In genomic region chr16:32453102-32453501, GRCm38 (mm10) we compare ENCODE assay signal across 36 mouse cellular contexts. TPM values are rescaled to one million over a fixed set of nuclear protein-coding genes. Genes with fewer than 3 reads are reported as not detected.
DNase-seq lines count a peak whose midpoint lies in the region; ATAC-seq lines count a peak whose summit lies in the region.
"Had no signal": no experiment of that assay in that cellular context is flagged by ENCODE, and none has a peak within 500 bp of the region (broad histone marks: within the 10 kb centered on the region; RNA-seq: fewer than 3 reads in every experiment).

No protein-coding gene starts in this region.

- peaks cover 60% of the 10 kb centered on the region for H3K36me3 ChIP-seq in liver, embryonic 12.5 days
- peaks cover 59% of the 10 kb centered on the region for H3K36me3 ChIP-seq in liver, embryonic 15.5 days (replicated peaks)

- H3K9ac ChIP-seq in liver, embryonic 12.5 days, result no peak overlapping the region
- no peak overlapping the region for H3K9ac ChIP-seq in liver, embryonic 15.5 days
- H3K9ac ChIP-seq: embryonic facial prominence, embryonic 15.5 days; forebrain, embryonic 12.5 days; forebrain, embryonic 15.5 days; hindbrain, embryonic 13.5 days; intestine, embryonic 15.5 days had no signal

- no peak overlapping the region for H3K4me2 ChIP-seq in liver, embryonic 12.5 days
- no peak overlapping the region for H3K4me2 ChIP-seq in liver, embryonic 15.5 days
- H3K4me2 ChIP-seq: embryonic facial prominence, embryonic 15.5 days; forebrain, embryonic 12.5 days; forebrain, embryonic 15.5 days; heart, embryonic 11.5 days; hindbrain, embryonic 13.5 days; intestine, embryonic 15.5 days had no signal

- 85% methylated on average over 8 of the region's 8 CpGs for WGBS in liver, embryonic 12.5 days (ENCODE audit: insufficient replicate concordance)
- WGBS in liver, embryonic 15.5 days (ENCODE audit: insufficient replicate concordance), result 85% methylated on average over 8 of the region's 8 CpGs

- H3K4me1 ChIP-seq in liver, embryonic 12.5 days, result peaks cover 71% of the 10 kb centered on the region
- H3K4me1 ChIP-seq in liver, embryonic 15.5 days (replicated peaks), result peaks cover 72% of the 10 kb centered on the region
- H3K4me1 ChIP-seq: forebrain, embryonic 12.5 days; forebrain, embryonic 15.5 days; hindbrain, embryonic 10.5 days; hindbrain, embryonic 13.5 days; intestine, embryonic 15.5 days had no signal

- no peak overlapping the region for H3K4me3 ChIP-seq in liver, embryonic 12.5 days
- no peak overlapping the region for H3K4me3 ChIP-seq in liver, embryonic 15.5 days (replicated peaks)
- H3K4me3 ChIP-seq: embryonic facial prominence, embryonic 15.5 days; erythroblast, embryonic 14.5 days; forebrain, embryonic 12.5 days; forebrain, embryonic 15.5 days; hindbrain, embryonic 10.5 days; hindbrain, embryonic 13.5 days; intestine, embryonic 15.5 days had no signal

- no peaks in the 10 kb centered on the region for H3K9me3 ChIP-seq in liver, embryonic 12.5 days (replicated peaks)
- H3K9me3 ChIP-seq in liver, embryonic 15.5 days (replicated peaks), result no peaks in the 10 kb centered on the region
- H3K9me3 ChIP-seq: embryonic facial prominence, embryonic 15.5 days; forebrain, embryonic 12.5 days; forebrain, embryonic 15.5 days; G1E; hindbrain, embryonic 10.5 days; hindbrain, embryonic 13.5 days; intestine, embryonic 15.5 days had no signal

- no peak for ATAC-seq in liver, embryonic 12.5 days
- ATAC-seq in liver, embryonic 15.5 days (ENCODE audit: insufficient read depth), result peak; percentile 40
- ATAC-seq: forebrain, embryonic 15.5 days; hindbrain, embryonic 16.5 days; intestine, embryonic 15.5 days; Patski had no signal

- H3K27me3 ChIP-seq in liver, embryonic 12.5 days (replicated peaks), result no peaks in the 10 kb centered on the region
- H3K27me3 ChIP-seq in liver, embryonic 15.5 days, result no peaks in the 10 kb centered on the region
- H3K27me3 ChIP-seq: CH12.LX; embryonic facial prominence, embryonic 15.5 days; forebrain, embryonic 12.5 days; forebrain, embryonic 15.5 days; hindbrain, embryonic 13.5 days; intestine, embryonic 15.5 days; Patski had no signal

- H3K27ac ChIP-seq in liver, embryonic 12.5 days, result no peak overlapping the region
- H3K27ac ChIP-seq in liver, embryonic 15.5 days (replicated peaks), result peak overlapping the region; percentile 92
- H3K27ac ChIP-seq: embryonic facial prominence, embryonic 15.5 days; forebrain, embryonic 12.5 days; forebrain, embryonic 15.5 days; hindbrain, embryonic 10.5 days; hindbrain, embryonic 13.5 days; intestine, embryonic 15.5 days had no signal

- DNase-seq in adrenal gland, postnatal 10 days, result peak; percentile 26
- no peak for DNase-seq in adrenal gland, postnatal 25 days
- DNase-seq in liver, result peak; percentile 22
- no peak for DNase-seq in spleen, postnatal 4 days (ENCODE audit: low spot score in 2 of 2)
- no peak for DNase-seq in thymus, postnatal 10 days (ENCODE audit: low spot score in 2 of 2)
- DNase-seq: adrenal gland, adult 8-10 months; B cell, adult 2 months; cerebellum, adult 11-12 months; cerebellum, adult 8-10 months; cerebellum, postnatal 10 days; cerebellum, postnatal 36 days; embryo, embryonic 11 days; gastrocnemius, postnatal 25 days; heart, postnatal 36 days had no signal

RNA-seq across cellular contexts. Expression of gene Pcyt1a, which starts 22.4 kb away (rescaled TPM):
- 10 to 100 TPM; 73.1 to 78.1 TPM for total RNA-seq in adrenal gland, postnatal 10 days (2021)
- total RNA-seq in adrenal gland, postnatal 25 days (2021), result 83.4 and 100 TPM in 2 replicates
- 37.6 TPM in 2 replicates for polyA plus RNA-seq in liver, embryonic 12.5 days (2016; fragmentation: Nextera tagmentation; extraction: Ambion mirVana)
- polyA plus RNA-seq in liver, embryonic 15.5 days (2015; fragmentation: Nextera tagmentation; extraction: Ambion mirVana), result 38.3 and 39.5 TPM in 2 replicates

RNA-seq across cellular contexts. Expression of gene Tctex1d2, which starts 33.6 kb away (rescaled TPM):
- total RNA-seq in adrenal gland, postnatal 10 days (2021), result 1 to 10 TPM; 5.8 to 6.0 TPM
- 5.3 and 7.7 TPM in 2 replicates for total RNA-seq in adrenal gland, postnatal 25 days (2021)
- 8.1 and 8.6 TPM in 2 replicates for polyA plus RNA-seq in liver, embryonic 12.5 days (2016; fragmentation: Nextera tagmentation; extraction: Ambion mirVana)
- polyA plus RNA-seq in liver, embryonic 15.5 days (2015; fragmentation: Nextera tagmentation; extraction: Ambion mirVana), result 4.6 and 5.0 TPM in 2 replicates
- total RNA-seq: CH12.LX had no signal
- polyA plus RNA-seq: erythroblast, embryonic 14.5 days had no signal

RNA-seq across cellular contexts. Expression of gene Slc51a, which starts 34.6 kb away (rescaled TPM):
- total RNA-seq in adrenal gland, postnatal 10 days (2021), result not detected
- not detected in 2 replicates for total RNA-seq in adrenal gland, postnatal 25 days (2021)
- polyA plus RNA-seq in liver, embryonic 12.5 days (2016; fragmentation: Nextera tagmentation; extraction: Ambion mirVana), result 0.57 and 0.66 TPM in 2 replicates
- polyA plus RNA-seq in liver, embryonic 15.5 days (2015; fragmentation: Nextera tagmentation; extraction: Ambion mirVana), result 0.37 and 0.56 TPM in 2 replicates
- total RNA-seq: gastrocnemius, adult 8-10 months; gastrocnemius, postnatal 25 days had no signal
- polyA plus RNA-seq: embryonic facial prominence, embryonic 15.5 days; erythroblast, embryonic 14.5 days; G1E; hindbrain, embryonic 16.5 days had no signal

RNA-seq across cellular contexts. Expression of gene Zdhhc19, which starts 43.0 kb away (rescaled TPM):
- total RNA-seq in adrenal gland, postnatal 10 days (2021), result not detected
- not detected in 2 replicates for total RNA-seq in adrenal gland, postnatal 25 days (2021)
- polyA plus RNA-seq in liver, embryonic 12.5 days (2016; fragmentation: Nextera tagmentation; extraction: Ambion mirVana), result not detected in 2 replicates
- not detected in 2 replicates for polyA plus RNA-seq in liver, embryonic 15.5 days (2015; fragmentation: Nextera tagmentation; extraction: Ambion mirVana)
- total RNA-seq: adrenal gland, adult 8-10 months; adrenal gland, postnatal 4 days; CH12.LX; G1E; gastrocnemius, adult 8-10 months; gastrocnemius, postnatal 25 days; granulocyte monocyte progenitor cell, adult 5-6 weeks; heart, adult 8-10 months; heart, postnatal 36 days had no signal
- polyA plus RNA-seq: cortical plate, adult 2 months; embryonic facial prominence, embryonic 11.5 days; embryonic facial prominence, embryonic 15.5 days; erythroblast, embryonic 14.5 days; forebrain, embryonic 12.5 days; forebrain, embryonic 15.5 days; G1E; heart, embryonic 14.5 days; heart, postnatal 0 days; hindbrain, embryonic 10.5 days; hindbrain, embryonic 13.5 days; hindbrain, embryonic 16.5 days; Patski had no signal

RNA-seq across cellular contexts. Expression of gene Tm4sf19, which starts 52.8 kb away (rescaled TPM):
- total RNA-seq in adrenal gland, postnatal 10 days (2021), result under 1 TPM in 1 of 2 experiments, not detected in 1; 0.42 TPM
- total RNA-seq in adrenal gland, postnatal 25 days (2021), result not detected in 2 replicates
- not detected in 2 replicates for polyA plus RNA-seq in liver, embryonic 12.5 days (2016; fragmentation: Nextera tagmentation; extraction: Ambion mirVana)
- not detected in 2 replicates for polyA plus RNA-seq in liver, embryonic 15.5 days (2015; fragmentation: Nextera tagmentation; extraction: Ambion mirVana)
- total RNA-seq: adrenal gland, postnatal 4 days; gastrocnemius, adult 8-10 months; gastrocnemius, postnatal 25 days; granulocyte monocyte progenitor cell, adult 5-6 weeks; heart, adult 8-10 months; heart, postnatal 36 days had no signal
- polyA plus RNA-seq: cortical plate, adult 2 months; erythroblast, embryonic 14.5 days; forebrain, embryonic 12.5 days; forebrain, embryonic 15.5 days; G1E; heart, embryonic 11.5 days; heart, embryonic 14.5 days; heart, postnatal 0 days; hindbrain, embryonic 10.5 days; hindbrain, embryonic 13.5 days; hindbrain, embryonic 16.5 days; intestine, embryonic 15.5 days; Patski had no signal

Comparison
In these comparisons a context has a peak if more than half of its experiments do, and no peak if none do; other contexts are left out.
1. DNase-seq: peak in adrenal gland, postnatal 10 days (single experiment) and liver (single experiment); none in adrenal gland, postnatal 25 days (single experiment), spleen, postnatal 4 days (0 of 2) and thymus, postnatal 10 days (0 of 2).